Mouse (Mus musculus) erythroblast, embryonic 14.5 days (primary cell): ENCODE measurements around the gene Habp4.

Experiments used
- GATA1 ChIP-seq: IDR thresholded peaks from 2 replicates; pipeline ENCODE4 v1.6.1; 2012; ENCODE audit warnings: low read length, inconsistent platforms, mixed read lengths
- TAL1 ChIP-seq: IDR thresholded peaks from 3 replicates; pipeline ENCODE4 v1.6.1; 2012; ENCODE audit warnings: low read length, inconsistent platforms, mixed read lengths

- TF ChIP-seq TAL1: no peak
- no peak for TF ChIP-seq GATA1
Measured at GRCm38 (mm10) chr13:64126316-64126715, 35.3 kb upstream of the Habp4 start.
